Mouse (Mus musculus) embryonic fibroblast, embryonic 13.5 days (primary cell): ENCODE results near the gene Fbxl7.

Source experiments
- CTCF ChIP-seq: IDR thresholded peaks from 2 replicates; pipeline ENCODE4 v1.5.1; 2011; ENCODE audit warnings: mild to moderate bottlenecking, control low read depth, low read length, moderate library complexity, borderline replicate concordance; ENCODE audit not compliant: insufficient read depth
- POLR2A ChIP-seq: IDR thresholded peaks from 2 replicates; pipeline ENCODE4 v1.6.1; 2011; ENCODE audit warnings: low read depth, mild to moderate bottlenecking, control low read depth, low read length, moderate library complexity

- TF ChIP-seq CTCF (no peak), POLR2A (no peak)
These were observed 255.7 kb downstream of the Fbxl7 start for GRCm38 (mm10) chr15:26639726-26640125.
